Mouse (Mus musculus) spleen, adult 12 weeks (tissue): ENCODE data around the gene BC048403.

Source experiments
- DNase-seq: peaks from one replicate; pipeline ENCODE4 v3.0.0; 2022; ENCODE audit warnings: low spot score

The BC048403 gene

DNA sequence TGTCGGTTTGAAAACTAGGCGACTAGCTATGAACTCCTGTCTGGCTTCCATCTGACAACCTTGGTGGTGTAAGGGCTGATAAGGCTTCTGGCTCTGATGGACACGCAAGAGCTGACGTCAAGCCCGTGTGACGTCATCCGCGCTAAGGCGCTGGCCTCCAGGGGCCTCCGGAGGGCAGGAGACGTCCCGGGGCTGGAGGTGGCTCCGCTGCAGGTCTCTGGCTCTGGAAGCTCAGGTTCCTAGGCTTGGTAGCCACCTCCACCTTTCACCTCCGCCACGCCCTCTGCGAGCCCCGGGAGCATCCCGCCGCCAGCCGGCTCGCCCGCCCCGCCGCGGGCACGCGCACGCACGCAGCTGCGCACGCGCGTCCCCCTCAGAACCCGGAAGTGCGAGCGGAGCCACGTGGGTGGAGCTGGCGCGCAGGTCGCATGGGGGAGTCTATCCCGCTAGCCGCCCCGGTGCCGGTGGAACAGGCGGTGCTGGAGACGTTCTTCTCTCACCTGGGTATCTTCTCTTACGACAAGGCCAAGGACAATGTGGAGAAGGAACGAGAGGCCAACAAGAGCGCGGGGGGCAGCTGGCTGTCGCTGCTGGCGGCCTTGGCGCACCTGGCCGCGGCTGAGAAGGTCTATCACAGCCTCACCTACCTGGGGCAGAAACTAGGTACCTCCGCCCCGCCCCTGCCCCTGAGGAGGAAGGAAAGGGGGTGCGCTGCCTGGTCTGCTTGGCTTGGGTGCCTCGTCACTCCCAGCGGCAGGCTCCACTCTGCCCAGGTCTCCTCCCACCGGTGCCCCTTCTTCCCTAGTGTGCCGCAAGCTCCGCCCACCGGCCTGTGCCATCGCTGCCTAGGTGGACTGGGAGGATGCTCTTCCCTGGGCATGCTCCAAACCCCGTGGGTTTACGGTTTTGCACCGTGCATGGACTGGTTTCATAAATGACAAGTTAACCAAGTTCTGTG is at the start of gene BC048403:
BC048403 (plus strand) TSS at position 390 of the 958 bp plus-strand sequence.
- DNase-seq: peak; percentile 88

DNA sequence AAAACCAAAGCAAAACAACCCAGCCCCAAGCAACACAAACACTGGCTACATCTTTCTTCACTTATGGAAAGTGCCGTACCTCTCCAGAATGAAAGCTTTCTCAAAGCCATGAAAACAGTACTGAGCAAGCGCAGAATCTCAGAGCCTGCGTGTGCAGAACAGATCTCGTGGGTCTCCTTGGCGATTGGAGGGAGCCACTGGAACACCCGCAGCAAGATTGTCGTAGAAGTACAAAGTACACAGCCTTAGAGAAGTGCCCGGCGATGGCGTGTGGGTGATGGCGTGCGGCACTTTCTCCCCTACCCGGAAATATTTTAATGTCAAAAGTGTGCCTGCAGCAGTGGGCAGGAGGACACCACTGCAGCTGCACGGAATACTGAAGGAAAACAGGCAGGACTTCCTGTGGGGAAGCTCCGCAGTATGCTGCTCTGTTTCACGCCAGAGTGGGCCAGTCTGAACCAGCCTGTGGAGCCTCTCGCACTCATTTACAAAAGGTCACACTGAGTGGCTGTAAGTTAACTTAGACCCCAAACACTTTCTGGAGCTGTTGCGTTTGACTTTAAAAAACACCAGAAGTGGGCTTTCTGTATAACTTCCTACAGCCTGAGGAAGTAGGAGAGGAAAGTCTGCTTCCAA is 46.7 kb upstream of the BC048403 start:
- no peak for DNase-seq

DNA sequence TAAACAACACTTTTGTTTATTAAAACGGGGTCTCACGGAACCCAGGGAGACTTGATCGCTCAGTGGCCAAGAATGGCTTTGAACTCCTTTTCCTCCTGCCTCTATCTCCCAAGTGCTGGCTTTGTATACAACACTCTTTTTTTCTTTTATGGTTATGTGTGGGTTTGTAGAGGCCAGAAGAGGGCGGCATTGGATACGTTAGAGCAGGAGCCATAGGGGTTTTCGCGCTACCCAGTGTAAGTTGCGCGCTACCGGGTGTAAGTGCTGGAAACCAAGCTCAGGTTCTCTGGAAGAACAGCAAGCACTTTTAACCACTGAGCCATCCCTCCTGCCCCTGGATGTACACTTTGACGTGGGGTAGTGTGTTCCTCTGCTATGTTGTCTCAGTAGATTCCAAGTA is 45.2 kb upstream of the BC048403 start:
- no peak for DNase-seq

DNA sequence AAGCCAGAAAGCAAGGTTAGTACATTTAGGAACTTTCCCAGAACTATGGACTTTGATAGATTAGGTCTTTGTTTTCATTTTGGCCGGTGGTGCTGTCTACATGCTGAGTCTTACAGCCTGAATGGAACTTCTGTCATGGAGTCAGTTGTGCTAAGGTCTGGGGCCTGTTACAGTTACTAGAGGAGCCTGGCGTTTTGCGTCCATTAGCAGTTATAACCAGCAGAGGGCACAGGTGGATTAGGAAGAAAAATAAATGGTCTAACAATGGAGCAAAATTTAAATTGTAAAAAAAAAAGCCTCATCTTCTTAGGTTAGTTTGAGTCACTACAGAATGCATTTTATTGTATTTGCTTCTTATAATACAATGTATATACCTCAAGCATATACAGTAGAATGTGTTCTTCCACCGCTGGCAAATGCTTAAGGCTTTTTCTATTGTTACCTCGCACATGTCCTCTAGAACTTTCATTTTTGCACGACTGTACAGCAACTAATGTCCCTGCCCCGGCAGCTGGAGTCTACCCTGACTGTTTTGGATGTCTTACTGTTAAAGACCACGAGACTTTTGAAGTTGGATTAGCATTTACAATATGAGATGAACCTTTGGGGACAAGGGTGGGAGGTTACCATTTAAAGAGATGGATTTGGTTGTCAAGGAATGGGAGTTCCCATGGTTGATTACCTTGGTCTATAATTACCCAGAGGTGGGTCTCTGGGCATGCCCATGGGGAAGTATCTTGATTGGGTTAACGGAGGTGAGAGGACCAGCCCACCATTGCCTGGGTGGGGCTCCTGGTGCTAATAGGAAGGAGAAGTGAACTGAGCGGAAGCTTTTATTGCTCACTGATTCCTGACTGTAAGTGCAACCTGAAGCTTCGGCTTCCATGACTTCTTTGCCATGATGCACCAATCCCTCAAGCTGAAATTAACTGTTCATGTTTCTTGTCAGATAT is 38.2 kb upstream of the BC048403 start:
- DNase-seq: no peak

DNA sequence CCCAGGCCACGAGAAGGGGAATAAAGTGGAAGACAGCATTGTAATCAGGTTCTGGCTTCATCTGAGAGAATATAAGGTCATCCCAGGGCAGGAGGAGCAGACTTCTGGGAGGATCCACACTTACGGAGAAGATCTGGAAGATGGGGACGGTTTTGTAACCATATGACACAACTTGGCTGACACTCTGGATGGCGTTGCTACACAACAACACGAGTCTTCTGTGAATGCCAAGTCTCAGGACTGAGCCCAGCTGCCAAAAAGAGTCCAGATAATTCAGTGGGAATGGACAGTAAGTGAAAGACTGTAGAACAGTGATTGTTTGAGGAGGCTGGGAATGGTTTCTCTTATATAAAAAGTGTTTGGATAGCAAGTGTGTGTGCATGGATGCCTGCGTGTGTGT is 36.1 kb upstream of the BC048403 start:
- no peak for DNase-seq

DNA sequence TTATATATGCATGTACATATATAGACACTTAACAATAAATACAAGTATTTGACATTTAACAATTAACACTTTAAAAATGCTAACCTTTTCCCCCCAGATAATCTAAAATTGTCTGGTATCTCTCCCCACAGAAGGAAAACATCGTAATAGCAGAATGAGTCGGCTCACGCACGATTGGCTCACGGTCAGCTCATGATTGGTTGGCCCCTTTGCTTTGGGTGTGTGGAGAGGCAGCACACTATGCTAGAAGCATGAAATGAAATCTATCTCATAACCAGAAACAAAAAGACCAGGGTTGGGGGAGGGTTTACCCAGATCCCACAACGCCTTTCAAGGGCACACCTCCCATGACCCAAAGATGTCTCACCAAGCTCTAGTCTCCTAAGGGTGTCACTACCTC is 34.9 kb upstream of the BC048403 start:
- no peak for DNase-seq

DNA sequence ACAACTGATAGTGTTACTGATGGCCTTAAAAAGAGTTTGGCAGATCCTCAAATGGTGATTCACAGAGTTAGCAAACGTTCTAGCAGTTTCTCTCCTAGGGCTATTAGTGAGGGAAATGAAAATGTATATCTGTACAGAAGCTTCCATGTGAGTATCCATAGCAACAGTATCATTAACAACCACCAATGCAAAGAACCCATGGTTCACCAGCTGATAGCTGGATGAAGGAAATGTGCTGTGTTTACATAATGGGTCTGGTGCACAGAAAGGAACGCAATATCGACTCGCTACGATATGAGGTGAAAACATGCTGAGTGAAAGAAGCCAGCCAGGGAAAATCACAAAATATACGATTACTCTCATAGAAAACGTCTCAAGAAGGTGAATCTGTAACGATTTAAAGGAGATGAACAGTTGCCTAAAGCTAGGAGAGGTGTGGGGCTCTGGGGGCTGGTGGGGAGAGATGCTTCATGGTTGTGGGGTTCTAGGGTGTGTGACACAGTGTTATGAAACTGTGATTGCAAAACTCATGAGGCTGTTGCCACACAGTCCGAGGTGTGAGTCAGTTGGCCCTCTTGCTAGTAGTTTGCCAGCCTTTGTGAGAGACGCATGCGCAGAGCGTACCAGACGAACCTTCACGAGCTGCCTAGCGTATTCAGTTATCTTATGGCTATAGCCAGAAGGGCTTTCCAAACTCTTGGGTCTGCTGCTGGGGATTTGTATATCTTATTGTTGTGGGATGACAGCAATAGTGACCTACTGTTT is 34.2 kb upstream of the BC048403 start:
- no peak for DNase-seq

DNA sequence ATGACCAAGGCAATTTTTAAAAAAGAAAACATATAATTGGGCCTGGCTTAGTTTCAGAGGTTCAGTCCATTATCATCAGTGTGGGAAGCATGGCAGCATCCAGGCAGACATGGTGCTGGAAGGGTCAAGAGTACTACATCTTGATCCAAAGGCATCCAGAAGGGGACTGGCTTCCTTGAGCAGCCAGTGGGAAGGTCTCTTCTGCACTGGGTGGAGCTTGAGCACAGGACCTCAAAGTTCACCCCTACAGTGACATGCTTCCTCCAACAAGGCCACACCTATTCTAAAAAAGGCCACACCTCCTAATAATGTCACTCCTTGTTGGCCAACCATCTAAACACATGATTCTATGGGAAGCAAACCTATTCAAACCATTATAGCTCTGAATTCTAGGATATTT is 22.9 kb upstream of the BC048403 start:
- DNase-seq: no peak

DNA sequence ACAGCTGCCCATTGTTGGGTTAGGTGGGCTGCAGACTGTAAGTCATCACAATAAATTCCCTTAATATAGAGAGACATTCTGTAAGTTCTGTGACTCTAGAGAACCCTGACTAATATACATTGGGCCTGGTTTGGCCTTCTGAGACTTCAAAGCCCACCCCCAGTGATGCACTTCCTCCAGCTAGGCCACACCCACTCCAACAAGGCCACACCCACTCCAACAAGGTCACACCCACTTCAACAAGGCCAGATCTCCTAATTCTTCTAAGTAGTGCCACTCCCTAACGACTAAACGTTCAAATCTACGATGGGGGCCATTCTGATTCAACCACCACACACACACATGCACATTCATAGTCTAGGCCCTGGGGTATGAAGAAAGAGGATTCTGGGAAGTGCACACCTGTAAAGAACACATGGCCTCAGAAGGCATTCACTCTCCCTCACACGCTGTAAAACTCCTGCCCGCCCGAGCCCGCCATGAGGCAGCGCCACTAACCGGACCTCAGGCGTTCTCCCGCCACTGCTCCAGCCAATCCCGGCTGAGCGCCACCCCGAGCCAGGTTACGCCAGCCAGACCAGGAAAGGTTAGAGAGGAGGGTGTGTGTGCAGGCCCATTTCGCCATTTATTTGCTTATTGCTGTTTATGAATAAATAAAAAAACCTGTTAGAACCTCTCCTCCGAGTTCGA is 20.7 kb upstream of the BC048403 start:
- DNase-seq: no peak

DNA sequence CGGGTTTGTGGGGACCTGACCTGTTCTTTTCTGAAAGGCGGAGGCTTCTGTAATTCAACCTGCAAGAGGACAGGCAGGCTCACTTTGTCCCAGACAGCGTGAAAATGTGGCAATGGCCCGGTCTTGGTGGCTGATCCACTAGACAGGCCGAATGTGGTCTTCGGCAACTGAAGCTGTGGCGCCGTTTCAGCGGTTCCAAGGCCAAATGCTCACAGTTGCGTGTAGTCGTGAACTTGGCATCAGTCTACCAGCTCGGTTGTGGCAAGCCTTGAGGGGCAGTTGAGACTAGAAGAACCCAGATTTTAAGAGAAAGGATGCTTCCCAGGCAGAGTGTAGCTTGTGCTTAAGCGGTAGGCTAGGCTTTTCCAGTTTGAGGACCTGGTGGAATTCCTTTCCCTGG is 19.0 kb upstream of the BC048403 start:
- DNase-seq: no peak

DNA sequence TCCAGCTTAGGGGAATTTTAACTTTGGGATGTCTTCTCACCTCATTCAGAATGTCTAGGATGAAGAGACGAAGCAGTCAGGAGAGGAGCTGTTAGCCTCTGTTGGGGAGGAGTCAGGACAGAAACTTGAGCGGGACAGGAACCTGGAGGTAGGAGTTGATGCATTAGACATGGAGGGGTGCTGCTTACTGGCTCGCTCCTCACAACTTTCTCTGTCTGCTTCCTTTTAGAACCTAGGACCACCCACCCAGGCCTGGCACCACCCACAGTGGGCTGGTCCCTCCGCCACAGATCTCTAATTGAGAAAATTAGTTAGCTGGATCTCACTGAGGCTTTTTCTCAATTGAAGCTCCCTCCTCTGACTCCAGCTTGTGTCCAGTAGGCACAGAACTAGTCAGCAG is 13.2 kb upstream of the BC048403 start:
- DNase-seq: no peak

DNA sequence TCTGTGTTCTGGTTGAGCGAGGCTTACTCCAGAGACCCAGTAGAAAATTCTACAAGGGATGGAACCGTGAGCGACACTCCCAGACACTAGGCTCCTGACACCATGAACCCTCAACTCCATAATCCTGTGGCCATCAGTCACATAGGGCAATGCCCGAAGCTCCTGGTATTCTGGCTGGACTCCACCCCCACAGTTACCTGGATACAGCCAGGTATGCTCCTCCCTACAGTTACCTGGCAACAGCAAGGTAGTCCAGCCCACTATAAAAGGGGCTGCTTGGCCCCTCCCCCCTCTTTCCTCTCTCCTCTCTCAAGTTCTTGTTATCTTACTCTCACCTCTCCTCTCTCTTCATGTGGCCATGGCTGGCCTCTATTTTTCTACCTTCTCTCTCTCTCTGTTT is 12.6 kb upstream of the BC048403 start:
- no peak for DNase-seq

DNA sequence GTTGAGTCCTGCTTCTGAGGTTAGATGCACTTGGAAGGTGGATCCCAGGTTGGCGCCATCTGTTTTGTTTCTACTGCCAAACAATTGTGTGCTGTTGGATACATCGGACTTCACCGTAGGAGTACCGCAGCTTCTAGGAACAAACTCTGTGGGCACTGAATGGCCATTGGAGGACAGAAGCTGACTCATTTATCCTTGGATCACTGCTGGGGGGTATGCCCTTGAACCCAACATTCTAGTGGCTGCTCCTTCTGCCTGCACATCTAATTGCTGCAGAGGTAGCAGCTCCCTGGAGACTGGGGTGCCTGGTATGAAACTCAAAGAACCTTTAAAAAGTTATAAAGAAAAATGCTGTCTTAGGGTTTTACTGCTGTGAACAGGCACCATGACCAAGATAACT is 11.5 kb upstream of the BC048403 start:
- no peak for DNase-seq

DNA sequence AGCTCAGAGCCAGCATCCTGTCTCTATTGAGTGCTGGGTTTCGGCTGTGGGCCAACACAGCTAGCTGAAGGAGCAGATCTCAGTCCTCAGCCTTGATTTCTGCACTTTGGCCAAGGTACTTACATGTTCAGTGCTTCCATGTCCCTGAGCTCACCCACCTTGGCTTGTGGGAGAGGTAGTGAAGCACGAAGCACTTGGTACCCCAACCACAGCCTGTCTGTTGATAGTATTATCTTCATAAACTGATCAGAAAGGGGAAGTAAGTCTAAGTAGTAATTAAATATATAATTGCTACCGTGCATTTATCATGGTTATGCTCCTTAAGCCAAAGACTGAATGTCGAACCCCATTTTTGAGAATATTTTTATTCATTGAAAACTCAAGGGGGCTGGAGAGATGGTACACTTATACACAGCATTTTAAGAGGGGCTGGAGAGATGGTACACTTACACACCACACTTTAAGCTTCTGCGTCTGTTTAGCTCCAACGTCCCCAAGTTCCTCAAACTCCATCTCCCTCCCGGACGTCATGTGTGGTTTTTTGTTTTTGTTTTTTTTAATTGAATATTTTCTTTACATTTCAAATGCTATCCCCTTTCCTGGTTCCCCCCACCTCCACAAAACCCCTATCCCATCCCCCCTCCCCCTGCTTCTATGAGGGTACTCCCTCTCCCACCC is 8.6 kb upstream of the BC048403 start:
- no peak for DNase-seq

DNA sequence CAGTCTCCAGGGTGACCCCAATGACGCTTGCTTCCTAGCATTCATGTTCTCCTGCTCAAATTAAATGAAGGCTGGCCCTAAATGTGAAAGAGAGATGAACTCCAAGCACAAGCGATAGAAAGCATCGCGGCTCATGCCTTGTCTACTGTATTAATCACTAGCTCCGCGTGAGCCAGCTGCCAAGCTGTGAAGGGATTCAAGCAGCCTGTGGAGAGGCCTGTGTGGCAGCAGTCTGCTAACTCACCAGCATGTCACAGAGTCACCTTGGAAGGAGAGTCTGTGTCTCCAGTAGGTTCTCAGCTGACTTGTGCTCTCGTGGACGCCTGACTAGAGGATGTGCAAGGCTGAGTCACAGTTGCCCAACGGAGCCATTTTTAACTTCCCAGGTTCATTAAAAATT is 7.2 kb upstream of the BC048403 start:
- DNase-seq: no peak

DNA sequence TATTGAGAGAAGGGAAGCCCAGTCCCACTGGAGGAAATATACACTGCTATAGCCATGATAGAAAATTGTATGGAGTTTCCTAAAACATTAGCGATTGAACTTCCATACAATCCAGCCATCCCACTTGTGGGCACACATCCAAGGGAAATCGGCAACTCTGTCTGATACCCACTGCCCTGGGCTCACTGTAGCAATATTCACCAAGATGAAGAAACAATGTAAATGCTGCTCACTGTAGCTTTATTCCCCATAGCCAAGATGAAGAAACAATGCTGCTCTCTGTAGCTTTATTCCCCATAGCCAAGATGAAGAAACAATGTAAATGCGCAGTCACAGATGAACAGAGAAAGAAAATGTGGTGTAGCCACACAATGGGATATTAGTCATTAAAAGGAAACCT is 2.5 kb upstream of the BC048403 start:
- no peak for DNase-seq

DNA sequence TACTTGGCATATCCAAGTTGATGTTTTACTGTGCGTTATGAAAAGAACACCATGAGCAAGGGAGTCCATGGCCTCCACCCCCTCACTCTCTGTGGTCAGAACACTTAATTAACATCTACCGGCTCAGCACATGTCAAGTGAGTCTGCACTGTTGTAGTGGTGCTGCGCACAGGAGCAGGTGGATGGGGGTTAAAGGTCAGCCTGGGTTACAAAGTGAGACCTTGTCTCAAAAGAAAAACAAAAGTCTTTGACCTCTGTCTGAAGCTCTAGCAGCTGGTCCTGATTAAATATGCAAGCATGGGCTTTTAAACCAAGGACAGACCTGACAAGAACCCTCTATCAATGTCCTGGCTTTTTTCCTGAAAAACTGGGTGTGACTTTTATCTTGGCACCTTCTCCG is 2.6 kb downstream of the BC048403 start:
- no peak for DNase-seq

DNA sequence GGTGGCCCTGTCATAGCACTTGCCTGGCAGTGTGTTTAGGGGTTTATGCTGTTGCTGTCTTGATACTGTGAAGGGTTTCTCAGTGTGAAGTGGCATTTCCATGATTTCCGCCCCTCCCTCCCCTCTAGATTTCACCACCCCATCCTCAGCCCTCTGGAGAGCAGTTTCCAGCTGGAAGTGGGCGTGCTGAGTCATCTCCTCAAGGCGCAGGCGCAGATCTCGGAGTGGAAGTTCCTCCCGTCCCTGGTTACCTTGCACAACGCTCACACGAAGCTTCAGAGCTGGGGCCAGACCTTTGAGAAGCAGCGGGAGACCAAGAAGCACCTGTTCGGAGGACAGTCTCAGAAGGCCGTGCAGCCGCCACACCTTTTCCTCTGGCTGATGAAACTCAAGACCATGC is 10.4 kb downstream of the BC048403 start:
- no peak for DNase-seq

DNA sequence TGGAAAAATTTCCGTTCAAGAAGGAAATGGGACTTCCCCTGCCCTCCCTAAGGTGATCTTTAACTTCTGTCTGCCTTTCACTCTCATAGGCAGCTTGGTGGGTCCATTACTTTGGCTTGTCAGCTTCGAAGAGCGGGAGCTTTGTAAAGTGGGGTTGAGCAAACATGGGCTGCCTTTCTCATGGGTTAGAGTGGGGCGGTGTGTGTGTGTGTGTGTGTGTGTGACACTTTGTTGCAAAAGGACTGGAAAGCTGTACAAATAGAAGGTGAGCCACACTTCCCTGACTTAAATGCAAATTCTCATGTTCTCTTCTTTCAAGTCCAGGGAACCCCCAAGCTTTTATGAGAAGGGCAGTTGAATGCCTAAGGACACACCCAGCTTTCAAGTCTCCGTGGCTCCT is 14.5 kb downstream of the BC048403 start:
- DNase-seq: no peak

DNA sequence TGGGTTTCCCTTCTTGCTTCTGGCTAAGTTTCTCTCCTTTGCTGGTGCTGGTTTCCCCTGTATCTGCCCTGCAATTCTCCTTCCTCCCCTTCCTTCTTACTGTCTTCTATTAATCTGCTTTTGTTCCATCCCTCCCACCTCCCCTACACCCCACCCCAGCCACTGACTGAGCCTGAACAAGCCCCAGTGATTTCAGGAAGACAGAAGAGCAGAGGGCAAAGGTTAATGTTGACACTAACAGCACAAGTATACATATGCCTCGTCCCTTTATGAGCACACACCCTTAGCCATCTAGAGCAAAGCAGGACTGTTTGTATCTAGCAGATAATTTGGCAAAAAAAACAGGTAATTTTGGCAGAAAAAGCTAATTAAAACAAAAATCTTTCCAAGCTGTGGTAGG is 16.1 kb downstream of the BC048403 start:
- DNase-seq: no peak
